Mouse (Mus musculus): Measurements from ENCODE around the gene Zfp385a. TPM values are rescaled to one million over a fixed set of nuclear protein-coding genes. Genes with fewer than 3 reads are reported as not detected.

Gene Zfp385a
- total RNA-seq, 4 experiments from 2014 or later = 13.4 to 21.9 (median 19.1) TPM

GRCm38 (mm10) chr15:103335488-103336235, 4.2 kb downstream of the Zfp385a start:
- no peak for DNase-seq

- no peak for DNase-seq
Measured at GRCm38 (mm10) chr15:103335040-103335439, 4.9 kb downstream of the Zfp385a start.

- DNase-seq = no peak
Measured at GRCm38 (mm10) chr15:103334194-103334593, 5.7 kb downstream of the Zfp385a start.

- no peak for DNase-seq
Measured at GRCm38 (mm10) chr15:103333738-103334137, 6.2 kb downstream of the Zfp385a start.

- no peak for DNase-seq
Measured at GRCm38 (mm10) chr15:103333081-103333615, 6.7 kb downstream of the Zfp385a start.

- peak; percentile 72 for DNase-seq
Measured at GRCm38 (mm10) chr15:103323455-103324247, 16.2 kb downstream of the Zfp385a start.

GRCm38 (mm10) chr15:103323070-103323454, 16.8 kb downstream of the Zfp385a start:
- no peak for DNase-seq

- DNase-seq = no peak
Measured at GRCm38 (mm10) chr15:103322396-103322795, 17.5 kb downstream of the Zfp385a start.

GRCm38 (mm10) chr15:103321076-103321475, 18.8 kb downstream of the Zfp385a start:
- DNase-seq = no peak

GRCm38 (mm10) chr15:103318201-103318816, 21.6 kb downstream of the Zfp385a start:
- no peak for DNase-seq

- no peak for DNase-seq
Measured at GRCm38 (mm10) chr15:103317731-103318130, 22.2 kb downstream of the Zfp385a start.

- no peak for DNase-seq
Measured at GRCm38 (mm10) chr15:103317120-103317519, 22.8 kb downstream of the Zfp385a start.

- DNase-seq = no peak
Measured at GRCm38 (mm10) chr15:103315979-103316776, 23.7 kb downstream of the Zfp385a start.

- DNase-seq = peak; percentile 61
Measured at GRCm38 (mm10) chr15:103315011-103315502, 24.8 kb downstream of the Zfp385a start.

GRCm38 (mm10) chr15:103314181-103314580, 25.7 kb downstream of the Zfp385a start:
- no peak for DNase-seq

- DNase-seq = no peak
Measured at GRCm38 (mm10) chr15:103313495-103314095, 26.3 kb downstream of the Zfp385a start.

GRCm38 (mm10) chr15:103310365-103310910, 29.5 kb downstream of the Zfp385a start, which contains the start of gene Gpr84:
TSS of gene Gpr84 (minus strand) at chr15:103310612.
- DNase-seq = no peak

- no peak for DNase-seq
Measured at GRCm38 (mm10) chr15:103308876-103309580, 30.9 kb downstream of the Zfp385a start.

- no peak for DNase-seq
Measured at GRCm38 (mm10) chr15:103308056-103308875, 31.6 kb downstream of the Zfp385a start.

Measured in adrenal gland, adult 8-10 months (tissue).